Mouse (Mus musculus): ENCODE measurements at regions not wholly inside any gene's neighbourhood (a gene's known extent, or its start where the extent isn't known, plus 50 kb on each side); places are given as distances from the start of the nearest gene placed in this dataset.

- no peak for DNase-seq (ENCODE audit: low spot score in 2 of 2)
Measured at GRCm38 (mm10) chr17:45929591-45929990, 102.6 kb downstream of the Vegfa start.

- DNase-seq (ENCODE audit: low spot score in 2 of 2) = no peak
Measured at GRCm38 (mm10) chr17:45928903-45929477, 103.2 kb downstream of the Vegfa start.

GRCm38 (mm10) chr17:45928013-45928412 lies 104.2 kb downstream of the Vegfa start:
- no peak for DNase-seq (ENCODE audit: low spot score in 2 of 2)

GRCm38 (mm10) chr17:45925845-45926244 lies 106.3 kb downstream of the Vegfa start:
- no peak for DNase-seq (ENCODE audit: low spot score in 2 of 2)

- DNase-seq (ENCODE audit: low spot score in 2 of 2) = no peak
Measured at GRCm38 (mm10) chr17:45924595-45924994, 107.6 kb downstream of the Vegfa start.

- no peak for DNase-seq (ENCODE audit: low spot score in 2 of 2)
Measured at GRCm38 (mm10) chr17:45923217-45923730, 108.9 kb downstream of the Vegfa start.

GRCm38 (mm10) chr17:45917647-45918046 lies 114.5 kb downstream of the Vegfa start:
- no peak for DNase-seq (ENCODE audit: low spot score in 2 of 2)

GRCm38 (mm10) chr17:45916937-45917336 lies 115.2 kb downstream of the Vegfa start:
- no peak for DNase-seq (ENCODE audit: low spot score in 2 of 2)

- DNase-seq (ENCODE audit: low spot score in 2 of 2) = no peak
Measured at GRCm38 (mm10) chr17:45914706-45915240, 117.4 kb downstream of the Vegfa start.

GRCm38 (mm10) chr17:45914237-45914636 lies 117.9 kb downstream of the Vegfa start:
- DNase-seq (ENCODE audit: low spot score in 2 of 2) = no peak

GRCm38 (mm10) chr17:45913671-45914070 lies 118.5 kb downstream of the Vegfa start:
- no peak for DNase-seq (ENCODE audit: low spot score in 2 of 2)

GRCm38 (mm10) chr17:45912165-45912564 lies 120.0 kb downstream of the Vegfa start:
- no peak for DNase-seq (ENCODE audit: low spot score in 2 of 2)

GRCm38 (mm10) chr17:45911201-45911731 lies 120.9 kb downstream of the Vegfa start:
- DNase-seq (ENCODE audit: low spot score in 2 of 2) = no peak

- DNase-seq (ENCODE audit: low spot score in 2 of 2) = no peak
Measured at GRCm38 (mm10) chr17:45910245-45910644, 121.9 kb downstream of the Vegfa start.

- DNase-seq (ENCODE audit: low spot score in 2 of 2) = no peak
Measured at GRCm38 (mm10) chr17:45907587-45907986, 124.6 kb downstream of the Vegfa start.

- no peak for DNase-seq (ENCODE audit: low spot score in 2 of 2)
Measured at GRCm38 (mm10) chr17:45905596-45905995, 126.6 kb downstream of the Vegfa start.

GRCm38 (mm10) chr17:45904251-45904650 lies 127.9 kb downstream of the Vegfa start:
- no peak for DNase-seq (ENCODE audit: low spot score in 2 of 2)

- no peak for DNase-seq (ENCODE audit: low spot score in 2 of 2)
Measured at GRCm38 (mm10) chr17:45903294-45903693, 128.9 kb downstream of the Vegfa start.

GRCm38 (mm10) chr17:45902668-45903067 lies 129.5 kb downstream of the Vegfa start:
- no peak for DNase-seq (ENCODE audit: low spot score in 2 of 2)

GRCm38 (mm10) chr17:45896922-45897302 lies 135.3 kb downstream of the Vegfa start:
- no peak for DNase-seq (ENCODE audit: low spot score in 2 of 2)

- DNase-seq (ENCODE audit: low spot score in 2 of 2) = no peak
Measured at GRCm38 (mm10) chr17:45896142-45896921, 135.8 kb downstream of the Vegfa start.

- DNase-seq (ENCODE audit: low spot score in 2 of 2) = no peak
Measured at GRCm38 (mm10) chr17:45894166-45894565, 138.0 kb downstream of the Vegfa start.

- DNase-seq (ENCODE audit: low spot score in 2 of 2) = no peak
Measured at GRCm38 (mm10) chr17:45893698-45894097, 138.5 kb downstream of the Vegfa start.

Data from natural killer cell, adult 2 months (primary cell).